Mouse (Mus musculus) ES-E14 (cell line): ENCODE data around the gene Ubtf.

Source experiments
- CHD2 ChIP-seq: IDR thresholded peaks from 2 replicates; pipeline ENCODE4 v1.6.1; 2014; ENCODE audit warnings: mild to moderate bottlenecking, low read depth, low read length, inconsistent platforms
- HCFC1 ChIP-seq: IDR thresholded peaks from 2 replicates; pipeline ENCODE4 v1.6.1; 2012; ENCODE audit warnings: low read length, inconsistent platforms, borderline replicate concordance; ENCODE audit not compliant: insufficient read depth
- MAFK ChIP-seq: IDR thresholded peaks from 2 replicates; pipeline ENCODE4 v1.6.1; 2014; ENCODE audit warnings: mild to moderate bottlenecking, low read depth, low read length, inconsistent platforms; ENCODE audit not compliant: insufficient read depth
- ZC3H11A ChIP-seq: IDR thresholded peaks from 2 replicates; pipeline ENCODE4 v1.6.1; 2012; ENCODE audit warnings: low read depth, mild to moderate bottlenecking, inconsistent platforms, low read length, borderline replicate concordance
- ZNF384 ChIP-seq: IDR thresholded peaks from 2 replicates; pipeline ENCODE4 v1.6.1; 2012; ENCODE audit warnings: low read depth, low read length, inconsistent platforms

DNA sequence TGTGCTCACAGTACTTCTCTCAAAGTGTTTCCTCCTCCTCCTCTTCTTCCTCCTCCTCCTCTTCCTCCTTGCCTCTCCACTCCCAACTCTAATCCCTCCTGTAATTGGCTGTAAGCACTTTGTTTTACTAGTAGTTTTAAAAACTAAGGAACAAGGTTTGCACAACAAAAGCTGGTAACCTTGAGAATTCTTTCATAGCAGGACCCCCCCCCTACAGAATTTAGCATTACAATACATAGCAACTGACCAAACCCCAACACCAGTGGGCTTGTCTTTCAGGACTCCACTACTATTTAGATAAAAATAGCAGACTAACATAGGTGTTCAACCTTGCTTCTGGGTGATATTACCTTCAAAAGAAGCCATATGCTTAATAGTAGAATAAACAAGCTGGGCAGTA lies 10.0 kb upstream of the Ubtf start:
- TF ChIP-seq ZC3H11A: no peak
- TF ChIP-seq MAFK: no peak
- no peak for TF ChIP-seq ZNF384
- no peak for TF ChIP-seq CHD2
- TF ChIP-seq HCFC1: no peak
